Mouse (Mus musculus): ENCODE results near the gene Tnfaip8l3. TPM values are rescaled to one million over a fixed set of nuclear protein-coding genes. Genes with fewer than 3 reads are reported as not detected.

Tnfaip8l3 gene
- polyA plus RNA-seq (2016; fragmentation: Nextera tagmentation; extraction: Ambion mirVana), result 0.05 and 0.07 TPM in 2 replicates

GRCm38 (mm10) chr9:54068032-54068649 is at the start of gene Tnfaip8l3:
Tnfaip8l3 (minus strand) TSS chr9:54068388.
- Histone ChIP-seq H3K4me3 (peak within 1 kb of the TSS; percentile 51), H3K9ac (no peak within 1 kb of the TSS), H3K9me3 (replicated peaks) (no peaks in the 10 kb centered on the region), H3K27me3 (replicated peaks) (peaks cover 38% of the 10 kb centered on the region), H3K36me3 (no peaks in the 10 kb centered on the region), H3K27ac (no peak within 1 kb of the TSS), H3K4me2 (peak within 1 kb of the TSS; percentile 68), H3K4me1 (0 out of 2 replicates have a peak, but pooled peaks cover 3% of the 10 kb centered on the region)
- WGBS (ENCODE audit: insufficient replicate concordance), result 4% methylated on average over 33 of the region's 35 CpGs
- ATAC-seq, result peak; percentile 63

- no peak for ATAC-seq
- no peak overlapping the region for H3K9ac ChIP-seq
- H3K27ac ChIP-seq, result no peak overlapping the region
- H3K9me3 ChIP-seq (replicated peaks), result no peaks in the 10 kb centered on the region
- H3K27me3 ChIP-seq (replicated peaks), result no peaks in the 10 kb centered on the region
- no peaks in the 10 kb centered on the region for H3K36me3 ChIP-seq
- H3K4me2 ChIP-seq, result no peak overlapping the region
- H3K4me3 ChIP-seq, result no peak overlapping the region
- no peaks in the 10 kb centered on the region for H3K4me1 ChIP-seq
These were observed 44.5 kb upstream of the Tnfaip8l3 start for GRCm38 (mm10) chr9:54112726-54113125.

GRCm38 (mm10) chr9:54098636-54099035 is 30.4 kb upstream of the Tnfaip8l3 start:
- Histone ChIP-seq H3K4me2 (no peak overlapping the region), H3K9me3 (replicated peaks) (no peaks in the 10 kb centered on the region), H3K9ac (no peak overlapping the region), H3K4me1 (no peaks in the 10 kb centered on the region), H3K36me3 (no peaks in the 10 kb centered on the region), H3K27ac (no peak overlapping the region), H3K27me3 (replicated peaks) (no peaks in the 10 kb centered on the region), H3K4me3 (no peak overlapping the region)
- no peak for ATAC-seq

GRCm38 (mm10) chr9:54097091-54097490 is 28.9 kb upstream of the Tnfaip8l3 start:
- no peak for ATAC-seq
- Histone ChIP-seq H3K27me3 (replicated peaks) (no peaks in the 10 kb centered on the region), H3K4me1 (no peaks in the 10 kb centered on the region), H3K27ac (no peak overlapping the region), H3K4me3 (no peak overlapping the region), H3K9me3 (replicated peaks) (no peaks in the 10 kb centered on the region), H3K36me3 (no peaks in the 10 kb centered on the region), H3K9ac (no peak overlapping the region), H3K4me2 (no peak overlapping the region)
- WGBS (ENCODE audit: insufficient replicate concordance), result 60% methylated on average over 6 of the region's 6 CpGs

- H3K4me2 ChIP-seq, result no peak overlapping the region
- 44% methylated on average over 3 of the region's 3 CpGs for WGBS (ENCODE audit: insufficient replicate concordance)
- H3K9me3 ChIP-seq (replicated peaks), result no peaks in the 10 kb centered on the region
- H3K36me3 ChIP-seq, result no peaks in the 10 kb centered on the region
- H3K9ac ChIP-seq, result no peak overlapping the region
- no peak for ATAC-seq
- no peaks in the 10 kb centered on the region for H3K27me3 ChIP-seq (replicated peaks)
- no peaks in the 10 kb centered on the region for H3K4me1 ChIP-seq
- H3K4me3 ChIP-seq, result no peak overlapping the region
- H3K27ac ChIP-seq, result no peak overlapping the region
These were observed 16.1 kb upstream of the Tnfaip8l3 start for GRCm38 (mm10) chr9:54084245-54084644.

- WGBS (ENCODE audit: insufficient replicate concordance), result 49% methylated on average over 2 of the region's 2 CpGs
- Histone ChIP-seq H3K4me1 (no peaks in the 10 kb centered on the region), H3K4me2 (no peak overlapping the region), H3K27ac (no peak overlapping the region), H3K9me3 (replicated peaks) (no peaks in the 10 kb centered on the region), H3K36me3 (no peaks in the 10 kb centered on the region), H3K4me3 (no peak overlapping the region), H3K9ac (no peak overlapping the region), H3K27me3 (replicated peaks) (no peaks in the 10 kb centered on the region)
- ATAC-seq, result no peak
These were observed 9.6 kb upstream of the Tnfaip8l3 start for GRCm38 (mm10) chr9:54077740-54078139.

GRCm38 (mm10) chr9:54074901-54075300 is 6.7 kb upstream of the Tnfaip8l3 start:
- Histone ChIP-seq H3K27ac (no peak overlapping the region), H3K9ac (no peak overlapping the region), H3K4me3 (no peak overlapping the region), H3K9me3 (replicated peaks) (no peaks in the 10 kb centered on the region), H3K4me1 (no peaks in the 10 kb centered on the region), H3K27me3 (replicated peaks) (no peaks in the 10 kb centered on the region; the same call in 1 of the 2 replicates), H3K4me2 (no peak overlapping the region), H3K36me3 (no peaks in the 10 kb centered on the region)
- ATAC-seq, result no peak
- 70% methylated on average over 3 of the region's 3 CpGs for WGBS (ENCODE audit: insufficient replicate concordance)

GRCm38 (mm10) chr9:54073688-54074087 is 5.5 kb upstream of the Tnfaip8l3 start:
- H3K27ac ChIP-seq, result no peak overlapping the region
- 70% methylated on average over 4 of the region's 4 CpGs for WGBS (ENCODE audit: insufficient replicate concordance)
- no peaks in the 10 kb centered on the region for H3K9me3 ChIP-seq (replicated peaks)
- no peak for ATAC-seq
- peaks cover 8% of the 10 kb centered on the region for H3K27me3 ChIP-seq (replicated peaks)
- H3K4me2 ChIP-seq, result no peak overlapping the region
- no peaks in the 10 kb centered on the region for H3K36me3 ChIP-seq
- no peaks in the 10 kb centered on the region for H3K4me1 ChIP-seq
- H3K9ac ChIP-seq, result no peak overlapping the region
- no peak overlapping the region for H3K4me3 ChIP-seq

- Histone ChIP-seq H3K27me3 (replicated peaks) (peaks cover 29% of the 10 kb centered on the region), H3K4me1 (0 out of 2 replicates have a peak, but pooled peaks cover 3% of the 10 kb centered on the region), H3K4me3 (no peak overlapping the region), H3K4me2 (no peak overlapping the region), H3K27ac (no peak overlapping the region), H3K9ac (no peak overlapping the region), H3K9me3 (replicated peaks) (no peaks in the 10 kb centered on the region), H3K36me3 (no peaks in the 10 kb centered on the region)
- WGBS (ENCODE audit: insufficient replicate concordance), result 36% methylated on average over 7 of the region's 7 CpGs
- ATAC-seq, result no peak
These were observed 3.4 kb upstream of the Tnfaip8l3 start for GRCm38 (mm10) chr9:54071474-54072095.

- Histone ChIP-seq H3K27me3 (replicated peaks) (peaks cover 38% of the 10 kb centered on the region), H3K4me3 (peak overlapping the region; percentile 51), H3K4me2 (peak overlapping the region; percentile 68), H3K9ac (no peak overlapping the region), H3K9me3 (replicated peaks) (no peaks in the 10 kb centered on the region), H3K4me1 (0 out of 2 replicates have a peak, but pooled peaks cover 3% of the 10 kb centered on the region), H3K36me3 (no peaks in the 10 kb centered on the region), H3K27ac (no peak overlapping the region)
- no peak for ATAC-seq
- 37% methylated on average over 5 of the region's 5 CpGs for WGBS (ENCODE audit: insufficient replicate concordance)
These were observed 1.0 kb upstream of the Tnfaip8l3 start for GRCm38 (mm10) chr9:54069204-54069603.

- 2% methylated on average over 11 of the region's 11 CpGs for WGBS (ENCODE audit: insufficient replicate concordance)
- no peaks in the 10 kb centered on the region for H3K36me3 ChIP-seq
- no peak overlapping the region for H3K27ac ChIP-seq
- peak overlapping the region; percentile 68 for H3K4me2 ChIP-seq
- H3K9me3 ChIP-seq (replicated peaks), result no peaks in the 10 kb centered on the region
- H3K27me3 ChIP-seq (replicated peaks), result peaks cover 38% of the 10 kb centered on the region
- ATAC-seq, result peak; percentile 46; the same call in 1 of the 2 replicates
- H3K4me1 ChIP-seq, result 0 out of 2 replicates have a peak, but pooled peaks cover 3% of the 10 kb centered on the region
- peak overlapping the region; percentile 51 for H3K4me3 ChIP-seq
- H3K9ac ChIP-seq, result no peak overlapping the region
These were observed 589 bp upstream of the Tnfaip8l3 start for GRCm38 (mm10) chr9:54068777-54069176.

- no peak overlapping the region for H3K9ac ChIP-seq
- 5% methylated on average over 16 of the region's 16 CpGs for WGBS (ENCODE audit: insufficient replicate concordance)
- 0 out of 2 replicates have a peak, but pooled peaks cover 3% of the 10 kb centered on the region for H3K4me1 ChIP-seq
These were observed 551 bp downstream of the Tnfaip8l3 start for GRCm38 (mm10) chr9:54067642-54068031.

More at GRCm38 (mm10) chr9:54067642-54068031, 551 bp downstream of the Tnfaip8l3 start:
- H3K9me3 ChIP-seq (replicated peaks), result no peaks in the 10 kb centered on the region
- H3K27me3 ChIP-seq (replicated peaks), result peaks cover 38% of the 10 kb centered on the region
- peak overlapping the region; percentile 68 for H3K4me2 ChIP-seq
- H3K4me3 ChIP-seq, result peak overlapping the region; percentile 51
- no peaks in the 10 kb centered on the region for H3K36me3 ChIP-seq
- no peak overlapping the region for H3K27ac ChIP-seq
- ATAC-seq, result no peak

Data from liver, embryonic 12.5 days (tissue).